Mouse (Mus musculus): Measurements from ENCODE around the gene Sclt1.
"Not testable (repeated sequence)": the region's sequence is repeated elsewhere in the genome, so short reads cannot be mapped to it uniquely, and the experiment has no call there.

The Sclt1 gene

DNA sequence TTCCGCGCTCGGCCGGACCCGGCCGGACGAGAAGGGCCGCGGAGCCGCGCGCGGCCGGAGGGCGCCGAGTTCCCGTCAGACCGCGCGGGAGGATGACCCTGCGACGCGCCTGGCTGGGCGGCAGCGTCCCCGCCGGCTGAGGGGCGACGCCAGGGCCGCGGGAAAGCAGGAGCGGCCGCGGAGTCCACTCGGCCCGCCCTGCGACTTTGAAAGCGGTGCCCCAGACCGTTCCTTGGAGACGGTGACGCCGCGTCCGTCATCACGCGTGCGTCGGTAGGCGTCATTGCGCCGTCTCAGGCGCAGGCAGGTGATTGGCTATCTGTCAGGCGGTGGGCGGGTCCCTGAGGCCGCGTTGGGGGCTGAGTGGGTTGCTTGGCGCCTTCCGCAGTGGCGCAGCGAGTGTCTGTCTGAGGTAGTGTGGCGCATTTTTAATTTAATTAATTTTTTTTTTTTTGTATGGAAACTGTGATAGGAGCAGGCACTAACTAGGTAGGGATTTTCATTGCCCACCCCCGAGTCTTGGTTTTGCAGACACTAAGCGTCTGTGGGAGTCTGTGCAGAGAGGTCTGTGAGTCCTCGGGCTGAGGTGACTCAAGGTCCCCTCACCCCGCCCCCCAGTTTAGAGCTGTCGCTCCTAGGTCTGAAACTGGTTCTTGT, at the start of gene Sclt1, which contains the start of gene D3Ertd751e:
Sclt1 (minus strand) TSS at position 237 of the 657 bp plus-strand sequence.
D3Ertd751e (plus strand) TSS at position 334 of the 657 bp plus-strand sequence.
- peak; percentile 97 for DNase-seq (ENCODE audit: extremely low read depth, insufficient read length, low spot score)

DNA sequence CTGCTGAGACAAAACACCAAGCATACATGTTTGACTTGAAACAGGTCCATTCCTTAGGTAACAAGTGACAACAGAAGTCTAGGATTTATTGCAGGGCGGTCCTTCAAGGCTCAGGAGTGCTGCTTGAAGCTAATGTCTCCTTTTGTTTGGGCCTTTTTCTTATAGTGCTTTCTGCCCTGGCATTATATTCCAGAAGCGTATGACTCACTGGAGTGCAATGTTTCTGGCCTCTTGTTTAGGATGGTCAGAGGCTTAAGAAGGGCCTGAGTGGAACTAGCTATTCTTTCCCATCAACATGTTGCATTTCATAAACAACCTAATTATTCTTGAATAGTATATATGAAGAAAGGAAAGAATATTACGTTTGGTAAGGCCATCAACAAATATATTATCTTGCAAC, 19.8 kb upstream of the Sclt1 start:
- no peak for DNase-seq (ENCODE audit: extremely low read depth, insufficient read length, low spot score)

DNA sequence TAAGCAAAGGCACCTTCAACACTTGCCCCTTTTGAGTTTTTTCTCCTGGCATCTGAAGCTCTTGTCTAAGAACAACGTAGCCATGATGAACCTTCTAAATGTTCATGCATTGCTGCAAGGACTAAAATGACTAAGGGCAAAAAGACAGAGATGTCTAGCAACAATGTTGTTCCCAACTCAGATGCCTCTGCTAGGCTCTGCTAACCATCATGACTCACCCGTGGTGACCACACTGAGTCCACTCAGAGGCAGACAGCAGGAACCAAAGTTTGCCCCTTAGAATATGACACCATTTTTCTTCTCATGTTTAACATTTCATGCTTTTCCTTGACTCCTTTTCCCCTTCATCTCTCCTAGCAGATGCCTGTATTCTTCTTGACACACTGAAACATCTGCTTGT, 12.2 kb upstream of the Sclt1 start:
- peak; percentile 24 for DNase-seq (ENCODE audit: extremely low read depth, insufficient read length, low spot score)

GRCm38 (mm10) chr3:41743436-41743835, 1.1 kb upstream of the Sclt1 start:
- no peak for DNase-seq (ENCODE audit: extremely low read depth, insufficient read length, low spot score)

DNA sequence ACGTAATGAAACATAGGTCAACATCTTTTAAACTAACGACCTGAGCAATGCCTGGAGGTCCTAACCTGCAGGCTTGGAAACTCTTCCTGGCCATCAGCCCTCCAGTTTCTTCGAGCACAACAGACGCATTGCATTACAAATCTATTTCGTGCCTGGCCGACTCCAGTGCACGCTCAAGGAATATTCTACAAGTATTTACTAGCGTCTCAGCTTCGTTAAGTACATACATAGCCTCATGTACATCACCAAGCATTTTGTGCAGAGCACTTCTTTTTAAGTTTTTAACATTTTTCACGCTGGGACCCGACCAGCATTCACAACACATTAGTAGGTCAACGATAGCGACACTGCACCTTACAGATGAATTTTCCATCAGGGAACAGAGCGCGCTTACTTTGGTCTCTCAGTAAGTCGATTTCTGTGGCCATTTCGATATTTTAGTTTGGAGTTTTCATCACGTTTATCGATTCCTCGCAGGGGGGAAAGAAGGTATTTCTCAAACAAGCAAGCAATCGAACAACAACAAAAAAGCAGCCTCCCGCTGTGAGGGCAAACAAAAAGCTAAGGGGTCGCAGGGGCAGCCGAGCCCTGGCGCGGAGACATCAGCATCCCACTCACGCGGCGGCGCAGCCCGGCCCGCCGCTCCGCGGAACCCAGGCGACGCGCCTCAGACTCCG, 575 bp downstream of the Sclt1 start:
- no peak for DNase-seq (ENCODE audit: extremely low read depth, insufficient read length, low spot score)

GRCm38 (mm10) chr3:41695681-41696080, 46.6 kb downstream of the Sclt1 start:
- DNase-seq (ENCODE audit: extremely low read depth, insufficient read length, low spot score), result no peak

- no peak for DNase-seq (ENCODE audit: extremely low read depth, insufficient read length, low spot score)
Measured at GRCm38 (mm10) chr3:41692440-41693142, 49.7 kb downstream of the Sclt1 start.

DNA sequence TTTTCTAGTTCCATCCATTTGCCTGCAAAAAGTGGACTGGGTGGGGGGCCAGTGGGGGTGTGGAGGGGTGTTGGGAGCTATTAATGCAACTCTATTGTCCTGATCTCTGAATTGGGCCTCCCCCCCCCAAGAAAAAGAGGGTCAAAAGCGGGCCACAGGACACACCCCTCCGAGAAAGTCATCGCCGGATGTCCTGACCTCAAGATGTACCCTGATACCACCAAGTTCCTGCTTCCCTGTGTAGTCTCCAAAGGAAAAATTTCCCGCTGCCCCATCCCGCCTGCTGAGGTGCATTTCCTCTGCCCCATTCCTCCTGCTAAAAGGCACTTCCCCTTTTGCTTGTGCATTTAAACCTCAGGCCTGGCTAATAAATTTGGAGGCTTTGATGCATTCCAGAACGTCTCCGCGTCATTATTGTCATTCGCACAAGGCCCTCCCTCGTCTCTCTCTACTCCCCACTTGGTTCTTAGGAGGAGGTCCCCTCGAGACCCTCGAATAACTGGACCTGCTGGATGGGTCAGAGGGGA, 52.1 kb downstream of the Sclt1 start:
- not testable (repeated sequence) for DNase-seq (ENCODE audit: extremely low read depth, insufficient read length, low spot score)

DNA sequence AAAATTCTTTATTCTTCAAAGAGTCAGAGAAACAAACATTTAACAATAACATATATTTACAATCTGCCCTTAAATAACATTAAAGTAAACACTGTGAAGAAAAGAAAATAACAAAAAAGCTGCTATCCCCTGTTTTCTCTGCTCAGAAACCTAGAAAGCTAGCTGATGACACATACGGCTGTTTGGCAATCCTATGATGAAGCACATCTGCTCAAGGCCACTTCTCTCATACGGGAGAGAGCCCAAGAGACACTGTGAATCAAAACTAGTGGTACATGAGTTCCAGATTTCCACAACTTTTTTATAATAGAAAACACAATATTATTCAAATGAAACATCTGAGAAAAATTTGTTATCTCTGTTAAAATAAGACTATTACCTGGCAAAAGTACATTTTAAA, 55.9 kb downstream of the Sclt1 start:
- no peak for DNase-seq (ENCODE audit: extremely low read depth, insufficient read length, low spot score)

- no peak for DNase-seq (ENCODE audit: extremely low read depth, insufficient read length, low spot score)
Measured at GRCm38 (mm10) chr3:41682084-41682483, 60.2 kb downstream of the Sclt1 start.

GRCm38 (mm10) chr3:41676648-41677047, 65.7 kb downstream of the Sclt1 start:
- DNase-seq (ENCODE audit: extremely low read depth, insufficient read length, low spot score), result no peak

GRCm38 (mm10) chr3:41674778-41675177, 67.5 kb downstream of the Sclt1 start:
- peak; percentile 6 for DNase-seq (ENCODE audit: extremely low read depth, insufficient read length, low spot score)

GRCm38 (mm10) chr3:41655642-41656041, 86.7 kb downstream of the Sclt1 start:
- DNase-seq (ENCODE audit: extremely low read depth, insufficient read length, low spot score), result no peak

GRCm38 (mm10) chr3:41620971-41621370, 121.3 kb downstream of the Sclt1 start:
- DNase-seq (ENCODE audit: extremely low read depth, insufficient read length, low spot score), result no peak

GRCm38 (mm10) chr3:41618488-41618887, 123.8 kb downstream of the Sclt1 start:
- no peak for DNase-seq (ENCODE audit: extremely low read depth, insufficient read length, low spot score)

DNA sequence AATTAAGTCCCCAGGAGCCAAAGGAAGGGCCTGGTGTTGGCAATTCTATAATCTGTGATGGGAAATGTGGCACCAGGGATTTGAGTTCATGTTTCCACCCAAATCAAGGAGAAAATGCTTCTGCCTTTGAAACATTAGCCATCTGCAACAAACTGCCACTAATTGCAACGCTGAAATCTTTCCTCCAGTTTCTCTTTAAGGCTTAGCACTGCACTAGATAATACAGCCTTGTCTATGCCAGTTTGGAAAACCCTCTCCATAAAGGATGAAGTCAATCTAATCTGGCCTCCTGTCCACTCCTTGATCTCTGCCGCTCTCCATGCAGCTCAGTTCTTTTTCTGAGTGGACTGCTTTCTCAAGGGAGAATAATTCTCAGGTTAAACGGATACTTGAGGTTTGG, 124.3 kb downstream of the Sclt1 start:
- no peak for DNase-seq (ENCODE audit: extremely low read depth, insufficient read length, low spot score)

DNA sequence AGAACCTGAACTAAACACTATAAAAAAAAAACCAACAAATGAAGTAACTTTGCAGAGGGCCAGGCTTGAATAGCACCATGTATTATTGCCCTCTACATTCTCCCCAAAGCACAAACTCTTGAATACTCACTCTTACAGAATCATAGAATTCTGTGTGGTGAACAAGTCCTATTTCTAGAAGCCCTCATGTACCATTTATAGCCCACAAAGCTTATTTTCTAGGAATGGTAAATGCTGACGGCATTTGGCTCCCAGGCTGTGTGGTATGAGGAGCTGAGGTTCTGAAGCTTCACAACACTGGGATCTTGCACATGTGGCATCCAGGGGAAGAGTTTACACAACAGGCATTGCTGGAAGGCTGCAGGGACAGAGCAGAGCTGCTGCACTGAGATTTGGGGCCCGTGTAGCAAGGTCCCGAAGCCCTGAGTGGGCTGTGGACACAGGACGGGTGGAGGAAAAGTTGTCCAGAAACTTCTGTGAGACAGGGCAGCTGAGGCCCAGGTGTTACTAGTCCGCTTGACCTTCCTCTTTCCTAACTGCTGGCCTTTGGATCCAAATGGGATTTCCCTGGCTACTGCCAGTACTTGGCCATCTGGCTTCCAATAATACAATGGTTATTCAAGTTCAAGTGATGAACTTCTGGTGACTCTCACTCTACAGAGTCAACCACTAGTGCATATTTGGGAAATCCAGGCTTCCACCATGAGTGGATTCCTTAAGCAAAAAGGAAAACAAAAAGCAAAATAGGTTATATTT, 127.9 kb downstream of the Sclt1 start:
- DNase-seq (ENCODE audit: extremely low read depth, insufficient read length, low spot score), result no peak

DNA sequence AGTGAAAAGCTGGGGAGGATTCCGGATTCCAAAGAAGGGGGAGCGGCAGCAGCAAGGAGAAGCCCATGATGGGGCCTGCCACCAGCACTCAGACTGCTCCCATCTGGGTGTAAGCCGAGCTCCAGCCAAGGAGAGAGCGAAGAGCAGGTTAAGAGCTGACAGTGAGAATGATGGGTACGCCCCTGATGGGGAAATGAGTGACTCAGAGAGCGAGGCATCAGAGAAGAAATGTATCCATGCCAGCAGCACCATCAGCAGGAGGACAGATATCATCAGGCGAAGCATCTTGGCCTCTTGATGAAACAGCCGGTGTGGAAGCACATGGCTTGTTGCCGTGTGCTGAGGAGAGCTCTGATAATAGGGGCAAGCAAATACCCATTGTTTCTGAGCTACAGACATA, 128.6 kb downstream of the Sclt1 start:
- DNase-seq (ENCODE audit: extremely low read depth, insufficient read length, low spot score), result no peak

GRCm38 (mm10) chr3:41612211-41612610, 130.1 kb downstream of the Sclt1 start:
- DNase-seq (ENCODE audit: extremely low read depth, insufficient read length, low spot score), result no peak

DNA sequence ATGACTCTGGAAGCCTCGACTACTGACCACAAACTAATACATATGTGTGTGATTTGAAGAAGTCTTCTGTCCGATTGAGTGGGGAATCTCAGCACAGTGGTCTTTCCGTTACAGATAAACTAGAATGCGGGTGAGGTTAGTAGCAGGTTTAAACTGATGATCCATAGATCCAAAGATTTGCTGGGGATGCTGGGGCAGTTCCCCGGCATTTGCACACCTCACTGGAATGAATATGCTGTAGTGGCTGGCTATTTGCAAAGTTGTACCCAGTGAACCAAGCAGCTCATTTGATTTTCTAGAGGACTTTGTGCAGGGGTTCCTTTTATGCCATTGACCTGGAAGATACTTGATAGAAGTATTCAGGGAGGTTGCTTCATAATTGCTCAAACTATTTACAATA, 133.2 kb downstream of the Sclt1 start:
- DNase-seq (ENCODE audit: extremely low read depth, insufficient read length, low spot score), result no peak

GRCm38 (mm10) chr3:41607467-41607866, 134.8 kb downstream of the Sclt1 start:
- no peak for DNase-seq (ENCODE audit: extremely low read depth, insufficient read length, low spot score)

All from 3134 (cell line).